Mouse (Mus musculus) left cerebral cortex, postnatal 25 days (tissue): ENCODE data around the gene Tsg101. TPM values are rescaled to one million over a fixed set of nuclear protein-coding genes. Genes with fewer than 3 reads are reported as not detected.
"Not testable (repeated sequence)": the region's sequence is repeated elsewhere in the genome, so short reads cannot be mapped to it uniquely, and the experiment has no call there.

Experiments used
- DNase-seq, 2 experiments: peaks; one replicate each; pipeline ENCODE4 v3.0.0; 2022; ENCODE audit warnings: low spot score in 2 of 2, mixed read lengths in 1 of 2
- intact Hi-C: fragments of 180-260 bp; cut with DNase I; formaldehyde crosslinking; loops from one replicate; pipeline ENCODE4 v1.15.1; 2025
- total RNA-seq, 2 experiments: library from RNA; stranded (reverse); gene quantifications; 2 replicates each; pipeline ENCODE4 v1.2.3; 2021

The Tsg101 gene
- 10 to 100 TPM; 75.5 to 81.1 TPM for total RNA-seq

DNA sequence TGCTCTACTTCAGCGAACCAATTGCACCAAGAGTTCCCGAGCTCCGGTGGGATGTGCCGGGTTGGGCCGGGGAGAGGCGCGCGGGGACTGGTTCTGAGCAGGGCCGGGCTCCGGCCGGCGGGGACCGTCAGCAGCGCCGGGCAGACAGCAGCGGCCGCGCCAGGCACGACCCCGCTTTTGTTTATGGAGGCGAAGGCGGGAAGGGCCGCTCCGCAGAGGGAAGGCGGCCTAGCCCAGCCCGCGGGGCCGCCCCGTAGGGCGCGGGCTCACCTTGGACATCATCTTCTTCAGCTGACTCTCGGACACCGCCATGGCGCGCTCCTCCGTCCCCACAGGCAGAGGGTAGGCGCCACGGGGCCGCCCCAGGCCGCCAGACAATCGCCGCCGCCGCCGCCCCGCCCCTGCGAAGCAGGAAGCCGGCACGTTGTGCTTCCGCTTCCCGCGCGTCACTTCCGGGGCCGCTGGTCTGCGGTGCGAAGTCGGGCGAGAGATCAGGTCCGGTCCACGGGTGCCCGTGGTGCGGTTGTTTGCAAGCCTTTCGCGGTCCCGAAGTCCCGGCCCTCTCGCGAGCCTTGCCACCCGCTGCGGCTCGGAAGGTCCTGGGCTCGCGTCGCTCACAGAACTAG is at the start of gene Tsg101:
Gene Tsg101, minus strand, starts transcription at position 419 of the 626 bp plus-strand sequence.
- DNase-seq, result peak; percentile 91 to 94
- intact Hi-C loops, result no loop called here

DNA sequence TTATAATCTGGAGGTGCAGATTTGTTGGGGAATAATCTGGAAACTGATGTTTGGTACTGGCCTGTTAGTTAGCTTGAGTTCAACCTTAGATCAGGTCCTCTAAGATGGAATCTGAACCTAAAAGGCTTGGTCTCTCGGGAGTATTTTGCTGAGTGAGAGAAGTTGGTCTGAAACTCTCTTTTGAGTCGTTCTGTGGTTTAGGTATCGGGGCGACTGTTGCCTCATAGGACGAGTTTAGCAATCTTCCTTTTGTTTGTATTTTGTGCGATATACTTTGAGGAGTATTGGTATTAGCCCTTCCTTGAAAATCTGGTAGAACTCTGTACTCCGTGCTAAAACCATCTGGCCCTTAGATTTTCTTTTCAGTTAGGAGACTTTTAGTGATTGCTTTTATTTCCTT is 44.3 kb upstream of the Tsg101 start:
- DNase-seq, result no peak
- intact Hi-C loops, result loop anchor here (5.0 kb wide), 1 partner anchor 108 kb away; no protein-coding TSS in a partner anchor

- intact Hi-C loops, result loop anchor here (1.0 to 5.0 kb wide), 3 partner anchors 52 to 187 kb away; no protein-coding TSS in a partner anchor
- peak; percentile 78 to 84 for DNase-seq
Measured at GRCm38 (mm10) chr7:46962806-46963618, 43.2 kb upstream of the Tsg101 start.

GRCm38 (mm10) chr7:46962132-46962531 is 42.4 kb upstream of the Tsg101 start:
- intact Hi-C loops, result loop anchor here (5.0 kb wide), 1 partner anchor 110 kb away; no protein-coding TSS in a partner anchor
- DNase-seq, result no peak

GRCm38 (mm10) chr7:46960991-46961390 is 41.2 kb upstream of the Tsg101 start:
- intact Hi-C loops, result loop anchor here (5.0 kb wide), 1 partner anchor 111 kb away; no protein-coding TSS in a partner anchor
- no peak for DNase-seq

DNA sequence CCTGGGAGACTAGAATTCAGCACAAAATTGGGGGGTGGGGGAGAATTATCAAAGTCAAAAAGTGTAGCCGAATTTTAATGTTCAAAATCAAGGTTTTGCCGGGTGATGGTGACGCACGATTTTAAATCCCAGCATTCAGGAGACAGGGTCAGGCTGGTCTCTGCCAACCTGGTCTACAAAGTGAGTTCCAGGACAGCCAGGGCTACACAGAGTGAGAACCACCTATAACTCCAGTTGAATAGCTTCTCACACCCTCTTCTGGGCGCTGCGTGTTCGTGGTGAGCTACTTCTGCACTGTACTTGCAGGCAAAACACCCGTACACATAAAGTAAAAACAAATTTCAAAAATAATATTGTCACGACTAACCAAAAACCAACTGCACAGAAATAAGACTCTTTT is 39.1 kb upstream of the Tsg101 start:
- DNase-seq, result no peak
- intact Hi-C loops, result loop anchor here (2.0 kb wide), 1 partner anchor 50 kb away; the partner anchor contains the start of gene Spty2d1

DNA sequence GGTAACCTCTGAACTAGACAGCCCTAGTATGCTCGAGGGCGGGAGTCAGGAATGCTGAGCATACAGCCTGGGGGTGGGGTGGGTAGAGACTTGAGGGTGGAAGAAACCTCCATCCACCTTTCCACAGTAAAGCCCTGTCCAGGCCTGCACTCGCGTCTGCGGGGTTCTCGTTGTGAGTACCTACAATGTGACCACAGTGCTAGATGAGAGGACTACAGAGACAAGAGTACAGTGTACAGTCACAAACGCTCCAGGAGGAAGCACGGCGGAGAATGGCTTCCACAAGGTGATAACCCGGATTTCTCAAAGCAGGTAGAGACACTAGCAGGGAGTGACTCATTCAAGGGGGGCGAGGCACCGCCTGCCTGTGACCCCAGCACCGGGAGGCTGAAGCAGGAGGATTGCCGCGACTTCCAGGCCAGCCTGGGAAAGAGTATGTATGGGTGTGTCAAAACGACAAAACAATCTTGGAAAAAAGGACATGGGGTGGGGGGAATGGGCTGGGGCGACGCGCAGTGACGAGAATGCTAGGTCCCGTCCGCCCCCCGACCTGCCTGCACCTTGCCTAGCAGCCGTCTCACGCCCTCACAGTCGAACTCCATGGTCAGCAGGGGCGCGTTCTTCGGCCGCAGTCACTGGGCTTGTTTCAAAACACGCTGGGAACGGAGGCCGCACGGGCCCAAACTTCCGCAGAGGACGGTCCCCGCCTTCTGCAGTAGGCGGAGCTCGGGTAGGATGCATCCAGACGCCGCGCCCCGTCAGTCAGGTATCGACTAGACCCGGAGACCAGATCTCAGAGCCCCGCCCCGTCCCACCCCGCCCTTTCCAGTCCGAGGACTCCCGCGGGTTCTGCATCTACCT is 38.3 kb upstream of the Tsg101 start, which contains the start of gene Uevld:
Gene Uevld, minus strand, starts transcription at position 697 of the 861 bp plus-strand sequence.
- intact Hi-C loops, result loop anchor here (2.0 kb wide), 1 partner anchor 51 kb away; the partner anchor contains the start of gene Spty2d1
- DNase-seq, result peak; percentile 92 to 95

GRCm38 (mm10) chr7:46935847-46936246 is 16.1 kb upstream of the Tsg101 start:
- DNase-seq, result peak; percentile 19 to 20
- intact Hi-C loops, result no loop called here

- no peak for DNase-seq
- intact Hi-C loops, result no loop called here
Measured at GRCm38 (mm10) chr7:46934788-46935187, 15.0 kb upstream of the Tsg101 start.

DNA sequence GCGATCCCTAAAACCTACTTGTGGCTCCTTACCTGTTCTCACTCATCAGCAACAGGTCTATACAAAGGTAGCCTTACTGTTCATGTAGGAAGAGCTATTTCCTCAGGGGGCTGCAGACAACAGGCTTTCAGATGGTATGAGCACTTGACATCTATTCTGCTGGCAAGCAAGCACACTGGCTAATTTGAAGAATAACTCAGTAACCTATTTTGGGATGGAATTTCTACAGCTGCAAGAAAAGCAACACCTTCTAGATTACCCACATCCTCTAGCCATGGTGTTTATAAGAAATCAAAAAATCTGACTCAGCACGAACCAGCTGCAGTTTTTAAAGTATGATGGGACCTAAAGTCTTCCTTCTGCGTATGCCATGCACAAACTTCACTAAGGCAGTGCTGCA is 11.6 kb upstream of the Tsg101 start:
- no peak for DNase-seq
- intact Hi-C loops, result no loop called here

DNA sequence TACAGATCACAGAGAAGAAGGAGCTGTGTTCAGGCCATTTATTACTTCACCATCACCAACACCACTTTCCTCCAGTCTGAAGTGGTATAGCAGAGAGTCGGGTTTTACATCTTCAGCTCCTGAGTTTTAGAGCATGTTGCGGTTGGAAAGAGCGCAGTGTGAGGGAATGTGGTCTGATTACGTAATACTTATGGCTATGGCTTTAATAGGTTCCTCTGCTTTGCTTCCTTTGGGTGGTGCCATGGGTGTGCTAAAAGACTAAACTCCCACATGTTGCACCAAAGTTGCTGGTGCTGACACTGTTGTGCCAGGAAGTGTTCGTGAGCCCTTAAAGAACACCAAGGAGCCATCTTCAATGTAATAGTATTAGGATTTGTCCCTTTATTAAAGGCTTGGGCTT is 8.5 kb upstream of the Tsg101 start:
- no peak for DNase-seq
- intact Hi-C loops, result no loop called here

DNA sequence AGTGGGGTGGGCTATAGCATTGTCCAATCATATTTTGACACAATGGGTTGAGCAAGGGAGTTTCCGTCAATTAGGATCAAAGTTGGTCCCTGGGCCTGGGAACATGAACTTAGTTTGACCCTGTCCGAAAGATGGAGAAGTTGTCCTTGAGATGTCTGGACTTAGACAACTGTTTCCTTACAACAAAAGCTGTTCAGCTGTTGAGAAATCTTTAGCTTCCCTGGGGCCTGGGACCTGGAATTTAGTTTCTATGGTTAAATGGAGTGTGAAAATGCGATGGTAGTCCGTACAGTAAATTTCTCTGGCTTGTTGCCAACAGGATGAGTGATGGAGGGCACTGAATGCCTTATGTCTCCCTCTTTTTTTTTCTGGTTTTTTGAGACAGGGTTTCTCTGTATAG is 2.3 kb upstream of the Tsg101 start:
- intact Hi-C loops, result no loop called here
- no peak for DNase-seq

DNA sequence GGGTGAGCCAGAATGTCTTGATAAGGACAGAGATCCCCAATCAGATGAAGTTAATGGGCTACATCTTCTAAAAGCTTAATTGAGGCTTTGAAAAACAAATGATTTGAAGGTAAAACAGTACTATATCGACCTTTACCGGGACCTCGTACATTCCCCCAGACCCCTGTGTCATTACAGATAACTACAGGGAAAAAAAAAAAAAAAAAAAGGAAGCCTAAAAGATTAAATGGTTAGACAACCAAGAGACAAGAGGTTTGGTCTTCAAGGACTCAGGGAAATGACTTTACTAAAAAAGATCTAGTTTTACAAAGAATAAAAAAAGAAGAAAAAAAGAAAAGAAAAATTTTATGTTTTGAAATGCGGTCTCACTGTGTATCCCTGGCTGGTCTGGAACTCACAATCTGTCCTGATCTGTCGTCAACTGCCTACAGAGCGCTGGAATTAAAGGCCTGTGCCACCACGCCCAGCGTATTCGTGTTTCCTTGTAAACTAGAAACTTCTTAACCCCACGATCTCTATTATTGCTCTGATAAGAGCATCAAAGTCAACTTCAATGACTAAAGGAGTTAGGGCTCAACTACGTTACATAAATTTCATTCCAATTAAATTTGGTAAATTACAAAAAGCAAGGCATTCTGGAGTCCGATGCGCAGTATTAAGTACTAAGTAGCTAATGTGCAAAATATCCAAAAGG is 944 bp downstream of the Tsg101 start:
- intact Hi-C loops, result no loop called here
- no peak for DNase-seq

GRCm38 (mm10) chr7:46916376-46916775 is 3.4 kb downstream of the Tsg101 start:
- no peak for DNase-seq
- intact Hi-C loops, result no loop called here

DNA sequence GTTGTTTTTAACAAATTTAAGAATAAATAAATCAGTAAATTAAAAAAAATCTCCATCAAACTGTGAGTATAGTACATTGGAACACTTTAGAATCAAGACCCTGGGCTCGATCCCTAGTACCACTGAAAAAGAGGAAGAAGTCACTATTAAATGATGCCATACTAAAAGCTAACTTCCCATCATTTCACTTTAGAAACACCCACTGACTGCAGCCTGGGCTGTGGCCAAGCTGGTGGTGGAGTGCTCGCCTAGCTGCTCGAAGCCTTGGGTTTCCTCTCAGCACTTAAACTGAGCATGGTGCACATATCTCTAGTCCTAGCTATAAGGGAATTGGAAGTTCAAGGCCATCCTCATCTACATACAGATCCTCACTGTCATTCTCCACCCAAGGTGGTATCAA is 8.5 kb downstream of the Tsg101 start:
- DNase-seq, result no peak
- intact Hi-C loops, result no loop called here

DNA sequence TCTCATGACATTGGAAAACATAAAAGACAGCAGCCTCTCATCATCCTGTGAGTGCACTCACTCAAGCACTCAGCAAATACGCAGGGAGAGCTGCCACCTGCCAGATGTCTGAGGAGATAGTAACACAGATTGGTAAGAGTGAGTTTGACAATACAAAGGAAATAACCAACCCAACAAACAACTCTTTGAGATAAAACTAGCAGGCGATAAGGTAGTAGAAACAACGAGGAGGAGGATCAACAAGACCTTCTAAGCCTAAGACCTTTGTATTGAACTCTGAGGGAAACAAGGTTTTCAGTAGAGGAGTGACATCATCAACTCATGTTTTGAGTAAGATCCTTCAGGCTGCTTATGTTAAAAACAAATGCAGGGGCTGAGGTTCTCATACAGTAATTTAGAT is 20.4 kb downstream of the Tsg101 start:
- intact Hi-C loops, result no loop called here
- DNase-seq, result no peak

GRCm38 (mm10) chr7:46895511-46895910 is 24.3 kb downstream of the Tsg101 start:
- intact Hi-C loops, result no loop called here
- no peak for DNase-seq

DNA sequence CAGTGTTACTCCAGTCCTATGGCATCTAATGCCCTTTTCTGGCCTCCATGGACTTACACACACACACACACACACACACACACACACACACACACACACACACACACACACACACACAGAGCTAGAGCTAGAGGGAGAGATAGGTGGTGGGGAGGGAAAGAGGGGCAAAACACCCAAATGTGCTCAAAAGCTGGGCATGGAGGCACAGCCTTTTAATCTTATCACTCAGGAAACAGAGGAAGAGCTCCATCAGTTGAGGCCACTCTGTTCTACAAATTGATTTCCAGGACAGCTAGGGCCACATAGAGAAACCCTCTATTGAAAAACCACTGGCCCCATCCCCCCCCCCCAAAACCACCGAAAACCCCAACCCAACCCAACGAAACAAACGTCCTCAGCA is 36.5 kb downstream of the Tsg101 start:
- DNase-seq, result no peak
- intact Hi-C loops, result no loop called here

GRCm38 (mm10) chr7:46881941-46882340 is 37.8 kb downstream of the Tsg101 start:
- DNase-seq, intact Hi-C loops: not testable (repeated sequence)
